20 mouse cellular contexts compared by ENCODE assay signal in the genomic region with DNA sequence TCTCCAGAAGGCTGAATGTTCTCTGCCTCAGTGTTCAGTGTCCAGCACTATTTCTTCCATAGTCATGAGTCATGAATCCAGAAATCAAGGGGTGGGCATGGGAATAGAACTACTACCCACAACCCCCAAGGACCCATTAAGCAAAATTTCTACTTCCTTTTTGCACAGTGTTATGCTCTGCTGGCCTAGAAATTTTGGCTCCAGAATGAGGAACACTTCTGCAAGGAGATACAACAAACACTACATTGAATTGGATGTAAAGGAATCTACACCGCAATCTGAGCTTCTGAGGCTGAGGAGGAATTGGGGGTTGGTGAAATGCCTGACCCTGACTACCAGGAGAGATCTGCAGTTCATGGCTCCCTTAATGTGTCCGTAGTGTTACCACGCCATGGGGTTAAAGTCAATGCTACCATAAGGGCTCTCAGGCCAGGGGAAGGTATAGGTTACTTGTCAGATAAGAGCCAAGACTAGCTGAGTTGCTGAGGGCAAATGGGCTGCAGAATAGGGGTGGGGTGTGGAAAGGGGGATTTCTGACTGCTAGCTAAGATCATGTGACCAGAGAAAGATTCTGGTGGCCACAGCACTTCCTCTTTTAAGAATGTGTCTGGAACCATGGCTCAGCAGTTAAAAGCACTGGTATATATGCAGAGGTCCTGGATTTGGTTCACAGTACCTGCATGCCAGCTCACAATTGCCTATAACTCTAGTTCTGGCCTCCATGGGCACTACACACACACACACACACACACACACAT. TPM values are rescaled to one million over a fixed set of nuclear protein-coding genes. Genes with fewer than 3 reads are reported as not detected.
DNase-seq lines count a peak whose midpoint lies in the region; ATAC-seq and TF ChIP-seq lines count a peak whose summit lies in the region.
"Had no signal": no experiment of that assay in that cellular context is flagged by ENCODE, and none has a peak within 500 bp of the region (broad histone marks: within the 10 kb centered on the region; RNA-seq: fewer than 3 reads in every experiment).

No protein-coding gene starts in this region.

- peak overlapping the region; percentile 18 for H3K9ac ChIP-seq in CH12.LX (ENCODE audit: insufficient read depth, low read depth)
- no peak overlapping the region for H3K9ac ChIP-seq in hindbrain, embryonic 11.5 days (ENCODE audit: low read depth, low read length)
- H3K9ac ChIP-seq: forebrain, embryonic 13.5 days; midbrain, embryonic 12.5 days had no signal

- H3K27me3 ChIP-seq in CH12.LX (replicated peaks), result no peaks in the 10 kb centered on the region
- no peaks in the 10 kb centered on the region for H3K27me3 ChIP-seq in hindbrain, embryonic 11.5 days (ENCODE audit: control insufficient read depth, insufficient read depth, low read length)
- H3K27me3 ChIP-seq: forebrain, embryonic 13.5 days; midbrain, embryonic 12.5 days had no signal

- TF ChIP-seq POLR2A in CH12.LX (IDR thresholded peaks at IDR 0.05; ENCODE audit: low read depth, low read length), result peak; percentile 47

- no peak; the same call in 1 of the 2 replicates for TF ChIP-seq RAD21 in CH12.LX (IDR thresholded peaks at IDR 0.05; ENCODE audit: low read depth, low read length)

- TF ChIP-seq EP300 in CH12.LX (IDR thresholded peaks at IDR 0.05; ENCODE audit: low read length), result peak; percentile 84

- H3K79me2 ChIP-seq in CH12.LX (replicated peaks; ENCODE audit: control insufficient read depth, extremely low read depth, insufficient read depth, poor library complexity, severe bottlenecking), result no peaks in the 10 kb centered on the region

- no peak for TF ChIP-seq CTCF in CH12.LX (conservative IDR thresholded peaks at IDR 0.05 in 1 of 2, IDR thresholded peaks at IDR 0.05 in 1 of 2; ENCODE audit: low read depth in 2 of 2, low read length in 2 of 2)

- peak overlapping the region; percentile 94 for H3K27ac ChIP-seq in CH12.LX (ENCODE audit: insufficient read depth, low read depth)
- H3K27ac ChIP-seq in hindbrain, embryonic 11.5 days (ENCODE audit: low read depth, low read length), result no peak overlapping the region
- H3K27ac ChIP-seq: forebrain, embryonic 13.5 days; heart, adult 2 months; midbrain, embryonic 12.5 days had no signal

- H3K4me3 ChIP-seq in CH12.LX (replicated peaks in 1 of 3; ENCODE audit: low read depth in 2 of 3, low read length in 2 of 3, poor library complexity in 1 of 3), result no peak overlapping the region
- no peak overlapping the region for H3K4me3 ChIP-seq in hindbrain, embryonic 11.5 days (ENCODE audit: low read depth, low read length)
- H3K4me3 ChIP-seq: forebrain, embryonic 13.5 days; heart, adult 2 months; midbrain, embryonic 12.5 days had no signal

- intact Hi-C loops in heart, postnatal 10 days (cut with DNase I), result no loop called here

- ATAC-seq in granulocyte monocyte progenitor cell, adult 5-6 weeks (replicated peaks; ENCODE audit: poor library complexity, severe bottlenecking), result peak; percentile 64
- ATAC-seq in monocyte, adult 5-6 weeks (replicated peaks; ENCODE audit: insufficient number of reproducible peaks, low FRiP score, low TSS enrichment, poor library complexity, severe bottlenecking), result peak; percentile 63
- no peak for ATAC-seq in hindbrain, embryonic 11.5 days (ENCODE audit: low FRiP score)
- ATAC-seq: forebrain, embryonic 13.5 days; hindbrain, embryonic 16.5 days had no signal

- DNase-seq in lung, postnatal 36 days, result peak; percentile 45
- DNase-seq in lung, postnatal 10 days, result no peak
- DNase-seq in CH12.LX (ENCODE audit: extremely low read depth), result peak; percentile 88
- no peak for DNase-seq in adrenal gland, postnatal 25 days
- no peak for DNase-seq in hindbrain, embryonic 11.5 days (ENCODE audit: low spot score)
- no peak for DNase-seq in heart, postnatal 10 days
- DNase-seq: cerebellum, adult 9-11 months; embryo, embryonic 11 days; kidney, adult 8-10 months; kidney, postnatal 4 days; layer of hippocampus, postnatal 36 days; lung, adult 2 months; thymus, postnatal 14 days had no signal

- WGBS in hindbrain, embryonic 11.5 days, result 87% methylated on average over 3 of the region's 3 CpGs

- H3K36me3 ChIP-seq in CH12.LX (replicated peaks in 1 of 2; ENCODE audit: control insufficient read depth in 1 of 2, insufficient read depth in 1 of 2, low read length in 1 of 2), result peaks cover 0 to 2% of the 10 kb centered on the region in 2 experiments
- no peaks in the 10 kb centered on the region for H3K36me3 ChIP-seq in hindbrain, embryonic 11.5 days (ENCODE audit: control insufficient read depth, insufficient read depth, low read length)

- dilution Hi-C loops in CH12.LX (cut with MboI; ENCODE audit: extremely low pct_ligation_motif_present, extremely low pct_unique_long_range_greater_than_20kb, low sequenced_read_pairs), result no loop called here

- no peaks in the 10 kb centered on the region for H3K9me3 ChIP-seq in CH12.LX (replicated peaks; ENCODE audit: low read length)
- H3K9me3 ChIP-seq in hindbrain, embryonic 11.5 days (ENCODE audit: control insufficient read depth, low read length), result no peaks in the 10 kb centered on the region
- H3K9me3 ChIP-seq: forebrain, embryonic 13.5 days; midbrain, embryonic 12.5 days had no signal

- peaks cover 42 to 72% of the 10 kb centered on the region in 2 experiments for H3K4me1 ChIP-seq in CH12.LX (ENCODE audit: control insufficient read depth in 1 of 2, insufficient read depth in 2 of 2)
- H3K4me1 ChIP-seq in hindbrain, embryonic 11.5 days (replicated peaks; ENCODE audit: control insufficient read depth, insufficient read depth, low read length), result no peaks in the 10 kb centered on the region
- H3K4me1 ChIP-seq: forebrain, embryonic 13.5 days; midbrain, embryonic 12.5 days had no signal

- in situ Hi-C loops in CH12.LX (cut with MboI; ENCODE audit: low pct_ligation_motif_present, low pct_unique_long_range_greater_than_20kb, low sequenced_read_pairs), result no loop called here

- peak overlapping the region; percentile 41 for H3K4me2 ChIP-seq in CH12.LX (ENCODE audit: insufficient read depth, low read depth, poor library complexity, severe bottlenecking)
- H3K4me2 ChIP-seq in hindbrain, embryonic 11.5 days (replicated peaks; ENCODE audit: low read depth, low read length), result no peak overlapping the region
- H3K4me2 ChIP-seq: forebrain, embryonic 13.5 days; midbrain, embryonic 12.5 days had no signal

TF ChIP-seq in CH12.LX, 34 proteins besides CTCF, POLR2A, EP300 and RAD21 (continues in another document):
- TF ChIP-seq PAX5 (IDR thresholded peaks at IDR 0.05; ENCODE audit: low read length) (no peak), IRF4 (IDR thresholded peaks at IDR 0.05; ENCODE audit: low read depth, low read length) (peak; percentile 77), NRF1 (IDR thresholded peaks at IDR 0.05; ENCODE audit: low read depth, low read length) (no peak), E2F4 (IDR thresholded peaks at IDR 0.05; ENCODE audit: insufficient replicate concordance, low read depth, low read length) (0 out of 2 replicates have a peak, but pooled peaks have one; percentile 63), KAT2A (IDR thresholded peaks at IDR 0.05; ENCODE audit: insufficient replicate concordance, low read length) (0 out of 2 replicates have a peak, but pooled peaks have one; percentile 40), MYC (IDR thresholded peaks at IDR 0.05; ENCODE audit: low read depth, low read length) (peak; percentile 83), GABPA (IDR thresholded peaks at IDR 0.05; ENCODE audit: insufficient replicate concordance, low read depth, low read length) (no peak)

RNA-seq across cellular contexts. Expression of gene Cd81, which starts 14.2 kb away (rescaled TPM):
- total RNA-seq in CH12.LX (2012; rRNA removed) (275 and 327 TPM in 2 replicates), CH12.LX (2014; rRNA removed) (334 and 352 TPM in 2 replicates)
- 318 and 325 TPM in 2 replicates for polyA plus RNA-seq in CH12.LX (2012; ENCODE audit: insufficient read length, low read depth)
- total RNA-seq in granulocyte monocyte progenitor cell, adult 5-6 weeks (2014; fragmentation: Nextera tagmentation), result 63.8 and 77.3 TPM in 2 replicates
- total RNA-seq in granulocyte monocyte progenitor cell, adult 5-6 weeks (2017), result 159 and 201 TPM in 2 replicates
- 75.1 to 86.6 TPM (median 75.4 TPM) in 3 replicates for total RNA-seq in monocyte, adult 5-6 weeks (2017)
- 757 and 789 TPM in 2 replicates for total RNA-seq in adrenal gland, postnatal 25 days (2021)
- polyA plus RNA-seq in hindbrain, embryonic 11.5 days (2014; fragmentation: Nextera tagmentation; extraction: Ambion mirVana), result 263 and 264 TPM in 2 replicates
- total RNA-seq in heart, postnatal 10 days (2021), result 100 to 1,000 TPM; 630 to 639 TPM

RNA-seq across cellular contexts. Expression of gene Tssc4, which starts 30.7 kb away (rescaled TPM):
- total RNA-seq in CH12.LX (2012; rRNA removed), result 49.8 and 58.7 TPM in 2 replicates
- total RNA-seq in CH12.LX (2014; rRNA removed), result 47.3 and 55.1 TPM in 2 replicates
- polyA plus RNA-seq in CH12.LX (2012; ENCODE audit: insufficient read length, low read depth), result 44.1 and 49.6 TPM in 2 replicates
- total RNA-seq in granulocyte monocyte progenitor cell, adult 5-6 weeks (2014; fragmentation: Nextera tagmentation), result 28.1 and 62.3 TPM in 2 replicates
- 33.9 and 45.6 TPM in 2 replicates for total RNA-seq in granulocyte monocyte progenitor cell, adult 5-6 weeks (2017)
- 5.2 to 10.4 TPM (median 8.2 TPM) in 3 replicates for total RNA-seq in monocyte, adult 5-6 weeks (2017)
- total RNA-seq in adrenal gland, postnatal 25 days (2021), result 32.2 and 32.7 TPM in 2 replicates
- polyA plus RNA-seq in hindbrain, embryonic 11.5 days (2014; fragmentation: Nextera tagmentation; extraction: Ambion mirVana), result 59.0 and 63.8 TPM in 2 replicates
- 10 to 100 TPM; 24.9 to 26.3 TPM for total RNA-seq in heart, postnatal 10 days (2021)

RNA-seq across cellular contexts. Expression of gene Tspan32, which starts 33.5 kb away (rescaled TPM):
- total RNA-seq in CH12.LX (2012; rRNA removed) (27.2 and 28.2 TPM in 2 replicates), CH12.LX (2014; rRNA removed) (34.5 and 40.5 TPM in 2 replicates)
- polyA plus RNA-seq in CH12.LX (2012; ENCODE audit: insufficient read length, low read depth), result 28.6 and 29.9 TPM in 2 replicates
- 140 and 158 TPM in 2 replicates for total RNA-seq in granulocyte monocyte progenitor cell, adult 5-6 weeks (2014; fragmentation: Nextera tagmentation)
- total RNA-seq in granulocyte monocyte progenitor cell, adult 5-6 weeks (2017), result 95.1 and 117 TPM in 2 replicates
- total RNA-seq in monocyte, adult 5-6 weeks (2017), result 47.6 to 98.9 TPM (median 75.2 TPM) in 3 replicates
- 0.21 TPM in 1 of 2 replicates, not detected in the other for total RNA-seq in adrenal gland, postnatal 25 days (2021)
- polyA plus RNA-seq in hindbrain, embryonic 11.5 days (2014; fragmentation: Nextera tagmentation; extraction: Ambion mirVana), result 5.8 and 8.3 TPM in 2 replicates
- total RNA-seq in heart, postnatal 10 days (2021), result 1 to 10 TPM in 1 of 2 experiments, under 1 TPM in 1; 0.81 to 1.2 TPM

RNA-seq across cellular contexts. Expression of gene Trpm5, which starts 56.1 kb away (rescaled TPM):
- 1.3 and 1.5 TPM in 2 replicates for total RNA-seq in CH12.LX (2012; rRNA removed)
- total RNA-seq in CH12.LX (2014; rRNA removed), result 1.1 and 1.4 TPM in 2 replicates
- 1.7 and 3.0 TPM in 2 replicates for polyA plus RNA-seq in CH12.LX (2012; ENCODE audit: insufficient read length, low read depth)
- total RNA-seq in granulocyte monocyte progenitor cell, adult 5-6 weeks (2014; fragmentation: Nextera tagmentation), result not detected in 2 replicates
- total RNA-seq in granulocyte monocyte progenitor cell, adult 5-6 weeks (2017), result not detected in 2 replicates
- total RNA-seq in monocyte, adult 5-6 weeks (2017), result 0.11 TPM in 1 of 3 replicates, not detected in the others
- total RNA-seq in adrenal gland, postnatal 25 days (2021), result 0.24 TPM in 1 of 2 replicates, not detected in the other
- polyA plus RNA-seq in hindbrain, embryonic 11.5 days (2014; fragmentation: Nextera tagmentation; extraction: Ambion mirVana), result 0.27 and 0.88 TPM in 2 replicates
- under 1 TPM; 0.43 to 0.62 TPM for total RNA-seq in heart, postnatal 10 days (2021)
- total RNA-seq: heart, adult 2 months; layer of hippocampus, postnatal 36 days; left cerebral cortex, postnatal 36 days had no signal

Comparison
In these comparisons a context has a peak if more than half of its experiments do, and no peak if none do; other contexts are left out.
1. DNase-seq: peak in lung, postnatal 36 days (single experiment) and CH12.LX (single experiment); none in lung, postnatal 10 days (single experiment), adrenal gland, postnatal 25 days (single experiment), hindbrain, embryonic 11.5 days (single experiment) and heart, postnatal 10 days (0 of 2).
2. RNA of gene Tspan32, which starts 33.5 kb away (total RNA-seq): 95.1 to 158 TPM in granulocyte monocyte progenitor cell, adult 5-6 weeks, 47.6 to 98.9 TPM in monocyte, adult 5-6 weeks and 27.2 to 40.5 TPM in CH12.LX; 0.81 to 1.2 TPM in heart, postnatal 10 days and 0.21 TPM in adrenal gland, postnatal 25 days; every median in the first group is over 10 times any median in the second.